Mouse (Mus musculus) erythroblast, embryonic 14.5 days (primary cell): Measurements from ENCODE around the gene Gm7534. TPM values are rescaled to one million over a fixed set of nuclear protein-coding genes. Genes with fewer than 3 reads are reported as not detected.

Source experiments
- H3K27me3 ChIP-seq: 2 replicates; pipeline ENCODE4 v1.6.1; 2012; ENCODE audit warnings: inconsistent platforms; ENCODE audit not compliant: control insufficient read depth
- H3K36me3 ChIP-seq: 2 replicates; pipeline ENCODE4 v1.6.1; 2012; ENCODE audit warnings: mild to moderate bottlenecking, inconsistent platforms; ENCODE audit not compliant: control insufficient read depth
- H3K4me1 ChIP-seq: 2 replicates; pipeline ENCODE4 v1.6.1; 2012; ENCODE audit warnings: inconsistent platforms; ENCODE audit not compliant: control insufficient read depth
- H3K4me3 ChIP-seq: replicated peaks from 2 replicates; pipeline ENCODE3; 2012; ENCODE audit warnings: moderate library complexity, mild to moderate bottlenecking, inconsistent platforms
- H3K9me3 ChIP-seq: 2 replicates; pipeline ENCODE4 v1.6.1; 2012; ENCODE audit warnings: low read length, inconsistent platforms, mixed read lengths; ENCODE audit not compliant: control insufficient read depth
- GATA1 ChIP-seq: IDR thresholded peaks from 2 replicates; pipeline ENCODE4 v1.6.1; 2012; ENCODE audit warnings: low read length, inconsistent platforms, mixed read lengths
- TAL1 ChIP-seq: IDR thresholded peaks from 3 replicates; pipeline ENCODE4 v1.6.1; 2012; ENCODE audit warnings: low read length, inconsistent platforms, mixed read lengths
- polyA plus RNA-seq: library from polyadenylated mRNA; stranded (reverse); fragments of >175 nt; gene quantifications from 2 replicates; pipeline ENCODE4 v1.2.3, GENCODE M21; 2012

Gene Gm7534
- polyA plus RNA-seq, 1 experiment, result not detected

DNA sequence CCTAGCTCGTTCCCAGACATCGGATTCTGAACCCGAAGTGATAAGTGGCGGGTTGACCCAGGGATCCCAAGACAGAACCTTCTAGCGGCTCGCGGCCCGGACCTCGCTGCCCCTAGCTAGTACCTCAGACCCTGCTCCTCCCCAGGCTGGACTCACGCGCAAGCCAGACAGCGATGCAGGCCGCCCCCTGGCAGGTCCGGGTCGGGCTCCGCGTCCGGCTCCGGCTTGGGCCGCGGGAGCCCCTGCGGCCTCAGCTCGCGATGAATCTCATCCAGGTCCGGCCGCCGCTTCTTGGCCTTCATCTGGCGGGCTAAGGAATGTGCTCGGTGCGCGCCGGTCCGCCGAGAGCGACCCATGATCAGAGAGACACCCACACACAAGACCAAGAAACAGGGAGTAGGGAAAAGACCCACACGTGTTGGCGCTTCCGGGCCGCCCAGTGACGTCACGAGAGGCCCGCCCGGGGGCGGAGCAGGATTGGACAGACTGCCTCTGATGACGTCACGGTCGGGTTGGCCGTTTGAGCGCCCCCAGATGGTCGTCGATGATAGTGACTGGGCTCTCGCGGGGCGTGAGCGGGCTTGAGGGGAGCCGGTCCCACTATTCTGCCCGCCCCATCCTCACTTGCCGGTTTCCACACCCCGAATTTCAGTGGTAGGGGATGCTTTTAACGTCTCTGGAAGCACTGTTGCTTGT lies 42.5 kb upstream of the Gm7534 start, which contains the start of gene Zfp593:
Gene Zfp593, minus strand, starts transcription at position 445 of the 696 bp plus-strand sequence.
- Histone ChIP-seq H3K27me3 (peaks cover 43% of the 10 kb centered on the region), H3K36me3 (peaks cover 7% of the 10 kb centered on the region), H3K4me1 (peaks cover 29% of the 10 kb centered on the region), H3K4me3 (peak within 1 kb of the TSS; percentile 83), H3K9me3 (no peaks in the 10 kb centered on the region)
- no peak; the same call in 2 of the 3 replicates for TF ChIP-seq TAL1
- TF ChIP-seq GATA1, result no peak; the same call in 1 of the 2 replicates

DNA sequence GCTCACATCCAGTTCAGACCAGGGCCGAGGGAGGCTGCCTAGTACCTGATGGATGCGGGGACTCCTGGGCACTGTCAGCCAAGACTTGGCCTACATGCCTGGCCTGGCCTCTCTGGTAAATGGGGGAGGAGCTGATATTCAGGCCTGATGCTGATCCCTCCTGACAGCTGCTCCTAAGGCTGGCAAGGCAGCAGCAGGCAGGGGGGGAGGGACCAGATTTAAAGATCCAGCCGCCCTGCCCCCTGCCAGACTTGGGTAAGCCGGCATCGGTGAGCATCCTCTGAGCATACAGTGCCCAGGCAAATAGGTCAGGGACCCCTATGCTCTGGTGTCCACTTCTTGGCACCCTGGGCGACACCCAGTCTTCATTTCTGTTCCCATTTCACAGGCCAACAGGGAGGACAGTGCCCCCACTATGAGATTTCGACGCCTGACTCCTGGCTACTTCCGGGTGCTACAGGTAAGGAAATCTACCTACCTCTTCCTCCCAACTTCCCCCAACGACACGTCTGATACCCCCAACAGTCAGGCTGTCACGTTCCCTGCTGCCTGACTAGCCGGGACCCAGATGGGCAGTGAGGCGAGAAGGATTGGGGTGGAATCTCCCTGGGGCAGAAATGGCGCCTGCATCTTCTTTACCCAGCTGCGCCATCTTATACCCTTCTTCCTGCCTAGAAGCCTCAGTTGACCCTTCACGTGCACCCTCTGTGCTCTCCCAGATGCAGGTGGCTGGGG lies 40.9 kb upstream of the Gm7534 start, which contains the start of gene E130218I03Rik:
Gene E130218I03Rik, plus strand, starts transcription at position 147 of the 735 bp plus-strand sequence.
- peaks cover 7% of the 10 kb centered on the region for H3K36me3 ChIP-seq

GRCm38 (mm10) chr4:134238686-134239085 lies 35.9 kb upstream of the Gm7534 start:
- H3K4me3 ChIP-seq, result no peak overlapping the region
- H3K27me3 ChIP-seq, result peaks cover 29% of the 10 kb centered on the region
- H3K4me1 ChIP-seq, result peaks cover 15% of the 10 kb centered on the region
- no peaks in the 10 kb centered on the region for H3K9me3 ChIP-seq
- H3K36me3 ChIP-seq, result peaks cover 3% of the 10 kb centered on the region; the same call in 1 of the 2 replicates
- TF ChIP-seq GATA1 (no peak), TAL1 (no peak)

More for the DNA sequence above, 40.9 kb upstream of the Gm7534 start, which contains the start of gene E130218I03Rik:
- TF ChIP-seq TAL1 (no peak), GATA1 (no peak)
- Histone ChIP-seq H3K27me3 (peaks cover 30% of the 10 kb centered on the region), H3K4me1 (peaks cover 25% of the 10 kb centered on the region), H3K4me3 (peak within 1 kb of the TSS; percentile 83), H3K9me3 (no peaks in the 10 kb centered on the region)

- TF ChIP-seq TAL1 (no peak), GATA1 (no peak)
- H3K4me3 ChIP-seq, result no peak within 1 kb of the TSS
- no peaks in the 10 kb centered on the region for H3K36me3 ChIP-seq
- peaks cover 13% of the 10 kb centered on the region for H3K4me1 ChIP-seq
- no peaks in the 10 kb centered on the region for H3K9me3 ChIP-seq
- H3K27me3 ChIP-seq, result peaks cover 32% of the 10 kb centered on the region
Measured at GRCm38 (mm10) chr4:134238279-134238651, 35.5 kb upstream of the Gm7534 start, which contains the start of gene Cnksr1. Gene Cnksr1 (minus strand): TSS chr4:134238399.

- TF ChIP-seq GATA1 (no peak), TAL1 (no peak)
- Histone ChIP-seq H3K36me3 (no peaks in the 10 kb centered on the region), H3K4me1 (peaks cover 13% of the 10 kb centered on the region), H3K9me3 (no peaks in the 10 kb centered on the region), H3K4me3 (no peak overlapping the region), H3K27me3 (peaks cover 32% of the 10 kb centered on the region)
Measured at GRCm38 (mm10) chr4:134237582-134238278, 34.9 kb upstream of the Gm7534 start.

DNA sequence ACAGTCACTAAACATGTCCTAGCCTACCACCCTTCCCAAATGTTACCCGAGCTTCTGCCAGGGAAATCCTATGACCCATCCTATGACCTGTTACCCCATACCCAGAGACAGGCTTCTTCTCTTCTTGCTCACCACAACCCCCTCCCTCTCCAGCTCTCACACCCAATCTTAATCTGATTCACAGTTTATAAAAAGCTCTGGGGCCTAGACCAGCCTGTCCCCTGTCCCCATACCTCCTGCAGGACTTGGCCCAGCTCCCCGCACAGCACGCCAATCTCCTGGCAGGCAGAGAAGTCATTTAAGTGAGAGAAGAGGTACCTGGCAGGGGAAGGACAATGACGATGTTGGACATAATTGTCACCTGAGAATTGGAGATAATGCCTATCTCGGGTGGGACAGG lies 32.1 kb upstream of the Gm7534 start:
- no peaks in the 10 kb centered on the region for H3K9me3 ChIP-seq
- H3K27me3 ChIP-seq, result peaks cover 34% of the 10 kb centered on the region
- H3K36me3 ChIP-seq, result no peaks in the 10 kb centered on the region
- no peak overlapping the region for H3K4me3 ChIP-seq
- H3K4me1 ChIP-seq, result peaks cover 13% of the 10 kb centered on the region
- TF ChIP-seq GATA1, result no peak
- TF ChIP-seq TAL1, result no peak

DNA sequence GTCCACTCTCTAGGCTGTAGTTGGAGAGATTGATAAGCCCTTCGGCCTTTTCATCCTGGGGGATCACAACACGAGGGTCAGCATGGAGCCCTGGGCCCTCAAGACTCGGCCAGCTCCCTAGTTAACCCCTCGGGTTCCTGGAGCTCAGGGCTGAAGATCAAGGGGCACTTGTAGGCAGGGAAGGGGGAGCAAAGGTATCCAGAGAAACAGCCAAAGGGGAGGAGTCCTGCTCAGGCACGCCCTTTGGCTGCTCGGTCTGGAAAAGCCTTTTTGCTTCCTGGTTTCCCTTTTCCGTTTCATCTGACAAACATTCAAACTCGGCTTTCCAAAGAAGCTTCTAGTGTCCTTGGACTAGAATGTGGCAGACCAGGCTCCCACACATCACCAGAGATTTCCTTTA lies 27.6 kb upstream of the Gm7534 start:
- Histone ChIP-seq H3K4me1 (no peaks in the 10 kb centered on the region), H3K27me3 (peaks cover 5% of the 10 kb centered on the region; the same call in 1 of the 2 replicates), H3K9me3 (no peaks in the 10 kb centered on the region), H3K36me3 (no peaks in the 10 kb centered on the region), H3K4me3 (no peak overlapping the region)
- TF ChIP-seq GATA1 (no peak), TAL1 (no peak)

GRCm38 (mm10) chr4:134227194-134227593 lies 24.4 kb upstream of the Gm7534 start, which contains the start of gene Catsper4:
Gene Catsper4 (minus strand): TSS chr4:134227383.
- H3K27me3 ChIP-seq, result peaks cover 4% of the 10 kb centered on the region
- no peak within 1 kb of the TSS for H3K4me3 ChIP-seq
- H3K4me1 ChIP-seq, result peaks cover 4% of the 10 kb centered on the region
- TF ChIP-seq GATA1 (no peak), TAL1 (no peak)
- H3K9me3 ChIP-seq, result no peaks in the 10 kb centered on the region
- H3K36me3 ChIP-seq, result no peaks in the 10 kb centered on the region
